Mouse (Mus musculus) CH12.LX (cell line): ENCODE measurements around the gene Pnpla2.

Experiments
- BHLHE40 ChIP-seq: IDR thresholded peaks from 2 replicates; pipeline ENCODE4 v1.6.1; 2011; ENCODE audit warnings: mild to moderate bottlenecking, low read depth, low read length, improper control_type of control experiment
- CTCF ChIP-seq, 2 experiments: IDR thresholded peaks in 1 of 2; conservative IDR thresholded peaks in 1 of 2; 2 replicates each; pipeline ENCODE4 v1.5.1; 2011 to 2012; ENCODE audit warnings: low read depth in 2 of 2, low read length in 2 of 2, improper control_type of control experiment in 1 of 2, inconsistent platforms in 1 of 2, mild to moderate bottlenecking in 1 of 2, moderate library complexity in 1 of 2
- EP300 ChIP-seq: IDR thresholded peaks from 2 replicates; pipeline ENCODE4 v1.6.1; 2011; ENCODE audit warnings: low read length, improper control_type of control experiment
- JUN ChIP-seq: IDR thresholded peaks from 2 replicates; pipeline ENCODE4 v1.6.1; 2011; ENCODE audit warnings: low read depth, mild to moderate bottlenecking, low read length, improper control_type of control experiment, moderate library complexity; ENCODE audit not compliant: insufficient read depth
- MYC ChIP-seq: IDR thresholded peaks from 2 replicates; pipeline ENCODE4 v1.6.1; 2011; ENCODE audit warnings: low read depth, mild to moderate bottlenecking, improper control_type of control experiment, low read length
- NELFE ChIP-seq: IDR thresholded peaks from 2 replicates; pipeline ENCODE4 v1.6.1; 2011; ENCODE audit warnings: low read depth, low read length, improper control_type of control experiment
- PAX5 ChIP-seq: IDR thresholded peaks from 2 replicates; pipeline ENCODE4 v1.6.1; 2012; ENCODE audit warnings: low read length, inconsistent platforms, mixed read lengths
- RCOR1 ChIP-seq: conservative IDR thresholded peaks from 2 replicates; pipeline ENCODE4 v1.6.1; 2012; ENCODE audit warnings: low read depth, mild to moderate bottlenecking, inconsistent platforms, low read length, improper control_type of control experiment

- TF ChIP-seq NELFE, result no peak
- no peak for TF ChIP-seq CTCF (conservative IDR thresholded peaks at IDR 0.05 in 1 of 2, IDR thresholded peaks at IDR 0.05 in 1 of 2; ENCODE audit: low read depth in 2 of 2, low read length in 2 of 2)
- no peak for TF ChIP-seq PAX5
- no peak for TF ChIP-seq EP300
- TF ChIP-seq JUN, result no peak
- TF ChIP-seq RCOR1, result no peak
- no peak for TF ChIP-seq BHLHE40
- no peak for TF ChIP-seq MYC
Measured at GRCm38 (mm10) chr7:141485606-141486005, 30.6 kb downstream of the Pnpla2 start.
